Comparison of ENCODE assay signal across 12 mouse cellular contexts in the genomic region with DNA sequence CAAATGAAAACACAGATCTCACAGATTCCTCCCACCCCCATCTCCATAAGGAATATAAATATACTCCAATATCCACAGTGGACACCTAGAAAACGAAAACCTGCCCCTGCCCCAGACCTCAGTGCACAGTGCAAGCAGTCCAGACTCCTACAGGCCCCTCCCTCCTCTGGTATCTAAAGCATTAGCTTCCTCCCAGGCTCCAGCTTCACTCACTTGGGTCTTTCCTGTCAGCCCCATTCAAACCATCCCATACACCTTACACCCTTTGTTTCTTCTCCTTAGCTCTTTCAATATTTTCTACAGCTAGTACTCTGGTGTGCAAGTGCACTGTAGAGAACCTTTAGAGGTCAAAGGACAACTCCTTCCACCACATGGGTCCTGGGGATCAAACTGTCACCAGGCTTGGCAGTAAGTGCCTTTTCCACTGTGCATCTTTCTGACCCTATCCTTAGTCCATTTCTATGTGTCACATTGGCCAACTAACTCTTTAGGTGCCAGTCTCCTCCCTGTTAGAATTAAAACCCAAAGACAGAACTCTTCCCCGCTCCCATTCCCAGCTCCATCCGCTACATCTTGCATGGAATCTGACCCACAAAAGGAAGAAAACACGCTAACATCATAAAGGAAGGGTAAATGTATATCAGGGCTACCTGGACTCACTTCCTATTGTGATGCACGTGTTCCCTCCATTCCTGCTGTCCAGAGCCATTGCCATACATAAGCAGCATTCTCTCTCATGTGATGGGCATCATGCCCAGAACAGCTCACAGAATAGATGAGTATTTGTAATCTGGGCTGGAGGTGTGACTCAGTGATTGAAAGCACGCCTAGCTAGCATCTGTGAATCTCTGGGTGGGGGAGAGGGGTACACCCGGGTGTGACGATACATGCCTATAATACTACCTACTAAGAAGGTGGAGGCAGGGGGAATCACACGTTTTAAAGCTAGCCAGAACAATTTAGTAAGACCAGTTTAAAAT. TPM values are rescaled to one million over a fixed set of nuclear protein-coding genes. Genes with fewer than 3 reads are reported as not detected.
A peak's percentile ranks its signal among the peaks of the same experiment; 100 is the strongest.
DNase-seq lines count a peak whose midpoint lies in the region; TF ChIP-seq lines count a peak whose summit lies in the region.
"Had no signal": no experiment of that assay in that cellular context is flagged by ENCODE, and none has a peak within 500 bp of the region (broad histone marks: within the 10 kb centered on the region; RNA-seq: fewer than 3 reads in every experiment).

No protein-coding gene starts in this region.

- H3K36me3 ChIP-seq in kidney, adult 2 months (ENCODE audit: control insufficient read depth, insufficient read depth, low read length): peaks cover 2% of the 10 kb centered on the region; the same call in 1 of the 2 replicates
- peaks cover 13% of the 10 kb centered on the region for H3K36me3 ChIP-seq in E14TG2a.4 (ENCODE audit: insufficient read depth, low read length)

- no peaks in the 10 kb centered on the region for H3K27me3 ChIP-seq in kidney, adult 2 months (replicated peaks; ENCODE audit: control insufficient read depth, insufficient read depth, low read length)
- H3K27me3 ChIP-seq in E14TG2a.4 (ENCODE audit: insufficient read depth, low read length): peaks cover 4% of the 10 kb centered on the region; the same call in 1 of the 2 replicates
- H3K27me3 ChIP-seq: embryonic facial prominence, embryonic 12.5 days; limb, embryonic 12.5 days had no signal

- intact Hi-C loops in left cerebral cortex, postnatal 25 days (cut with DNase I): no loop called here

- DNase-seq in adrenal gland, postnatal 10 days: peak; percentile 44
- DNase-seq in adrenal gland, postnatal 4 days (ENCODE audit: low spot score in 2 of 2): no peak
- DNase-seq in kidney, adult 2 months: peak; percentile 59
- no peak for DNase-seq in kidney, adult 11 months
- DNase-seq in left cerebral cortex, postnatal 25 days (ENCODE audit: low spot score in 2 of 2): peak; percentile 42 to 86
- DNase-seq in urinary bladder, postnatal 25 days (ENCODE audit: low spot score): no peak
- DNase-seq in thymus, postnatal 25 days: no peak
- DNase-seq: adrenal gland, postnatal 25 days had no signal

- TF ChIP-seq POLR2A in kidney, adult 2 months (IDR thresholded peaks at IDR 0.05; ENCODE audit: low read depth, low read length): no peak

- peaks cover 14% of the 10 kb centered on the region for H3K9me3 ChIP-seq in E14TG2a.4 (ENCODE audit: low read length)
- H3K9me3 ChIP-seq: embryonic facial prominence, embryonic 12.5 days had no signal

- H3K4me1 ChIP-seq in kidney, adult 2 months (ENCODE audit: control insufficient read depth, insufficient read depth, low read length): peaks cover 22% of the 10 kb centered on the region
- peaks cover 79% of the 10 kb centered on the region for H3K4me1 ChIP-seq in E14TG2a.4 (replicated peaks; ENCODE audit: low read depth, low read length)

- H3K4me3 ChIP-seq in kidney, adult 2 months (ENCODE audit: insufficient read depth, low read depth, low read length): no peak overlapping the region
- peak overlapping the region; percentile 46 for H3K4me3 ChIP-seq in E14TG2a.4 (replicated peaks; ENCODE audit: low read length)
- H3K4me3 ChIP-seq: embryonic facial prominence, embryonic 12.5 days; limb, embryonic 12.5 days; myocyte had no signal

- no peak for TF ChIP-seq CTCF in kidney, adult 2 months (conservative IDR thresholded peaks at IDR 0.05; ENCODE audit: insufficient read depth, insufficient read length, low read depth, low read length)
- no peak for TF ChIP-seq CTCF in E14TG2a.4 (conservative IDR thresholded peaks at IDR 0.05; ENCODE audit: low read length)

- H3K27ac ChIP-seq in kidney, adult 2 months (ENCODE audit: insufficient read depth, low read depth, low read length): peak overlapping the region; percentile 49; the same call in 1 of the 2 replicates
- H3K27ac ChIP-seq: embryonic facial prominence, embryonic 12.5 days; limb, embryonic 12.5 days had no signal

- 63% methylated on average over 9 of the region's 9 CpGs for WGBS in kidney, adult 2 months

RNA-seq across cellular contexts. Expression of a gene that starts 3.8 kb away (rescaled TPM):
- 100 to 1,000 TPM; 386 to 496 TPM for total RNA-seq in adrenal gland, postnatal 10 days (2021)
- total RNA-seq in adrenal gland, postnatal 4 days (2021): 100 to 1,000 TPM; 275 to 289 TPM
- 651 and 688 TPM in 2 replicates for polyA plus RNA-seq in kidney, adult 2 months (2012; rRNA removed)
- total RNA-seq in left cerebral cortex, postnatal 25 days (2021): 10 to 100 TPM; 50.8 to 59.1 TPM

Comparison
In these comparisons a context has a peak if more than half of its experiments do, and no peak if none do; other contexts are left out.
1. DNase-seq: peak in adrenal gland, postnatal 10 days (single experiment), kidney, adult 2 months (single experiment) and left cerebral cortex, postnatal 25 days (2 of 2); none in adrenal gland, postnatal 4 days (0 of 2), kidney, adult 11 months (single experiment), urinary bladder, postnatal 25 days (single experiment) and thymus, postnatal 25 days (single experiment).
2. RNA of a gene that starts 3.8 kb away (total RNA-seq): 386 to 496 TPM in adrenal gland, postnatal 10 days and 275 to 289 TPM in adrenal gland, postnatal 4 days; 50.8 to 59.1 TPM in left cerebral cortex, postnatal 25 days; every median in the first group is over 4 times any median in the second.